Mouse (Mus musculus) liver, postnatal 0 days (tissue): ENCODE results near the gene Lrrc3c. TPM values are rescaled to one million over a fixed set of nuclear protein-coding genes. Genes with fewer than 3 reads are reported as not detected.
A peak's percentile ranks its signal among the peaks of the same experiment; 100 is the strongest.

Experiments
- ATAC-seq: fragments of 200-750 bp; cut with Nextera tagmentation; 2 replicates; pipeline ENCODE4 v1.8.0; 2017; ENCODE audit warnings: mild to moderate bottlenecking, moderate library complexity
- DNase-seq: peaks from one replicate; pipeline ENCODE4 v3.0.0-alpha.2; 2016
- H3K27ac ChIP-seq: fragments of 300-500 bp; sonication (generic); 2 replicates; pipeline ENCODE4 v1.5.1; 2014; ENCODE audit warnings: antibody characterized with exemption, moderate library complexity, mild to moderate bottlenecking, low read depth
- H3K27me3 ChIP-seq: fragments of 300-500 bp; sonication (generic); 2 replicates; pipeline ENCODE4 v1.6.1; 2014; ENCODE audit warnings: low read length, control low read depth, mixed read lengths; ENCODE audit not compliant: insufficient read depth
- H3K36me3 ChIP-seq: fragments of 300-500 bp; sonication (generic); replicated peaks from 2 replicates; pipeline ENCODE4 v1.6.1; 2014; ENCODE audit warnings: mild to moderate bottlenecking, control low read depth, low read length, moderate library complexity, mixed read lengths; ENCODE audit not compliant: insufficient read depth
- H3K4me1 ChIP-seq: fragments of 300-500 bp; sonication (generic); 2 replicates; pipeline ENCODE4 v1.6.1; 2014; ENCODE audit warnings: antibody characterized with exemption, mild to moderate bottlenecking, control low read depth; ENCODE audit not compliant: insufficient read depth
- H3K4me2 ChIP-seq: fragments of 300-500 bp; sonication (generic); 2 replicates; pipeline ENCODE4 v1.6.1; 2014; ENCODE audit warnings: low read depth, mild to moderate bottlenecking, low read length, moderate library complexity, mixed read lengths
- H3K4me3 ChIP-seq: fragments of 300-500 bp; sonication (generic); 2 replicates; pipeline ENCODE4 v1.5.1; 2014; ENCODE audit warnings: low read depth, low read length
- H3K9ac ChIP-seq: fragments of 300-500 bp; sonication (generic); replicated peaks from 2 replicates; pipeline ENCODE4 v1.6.1; 2014; ENCODE audit warnings: mild to moderate bottlenecking, moderate library complexity
- H3K9me3 ChIP-seq: fragments of 300-500 bp; sonication (generic); 2 replicates; pipeline ENCODE4 v1.6.1; 2016; ENCODE audit warnings: mild to moderate bottlenecking, control low read depth, low read length, mixed read lengths
- CTCF ChIP-seq: sonication (generic); IDR thresholded peaks from 2 replicates; pipeline ENCODE4 v1.5.1; 2016; ENCODE audit warnings: antibody characterized with exemption, low read depth
- EP300 ChIP-seq: IDR thresholded peaks from 2 replicates; pipeline ENCODE4 v1.6.1; 2016; ENCODE audit warnings: antibody characterized with exemption, low read depth, mild to moderate bottlenecking
- WGBS: fragments of 180-500 bp; shearing (Covaris S2); extraction: QIAGEN DNeasy Blood & Tissue Kit; methylation state at CpG from one replicate; pipeline ENCODE4 v1.1.7; 2014; ENCODE audit not compliant: insufficient replicate concordance; 5-methylcytosine and 5-hydroxymethylcytosine counted together
- polyA plus RNA-seq: library from polyadenylated mRNA; unstranded; fragments of >200 nt; fragmentation: Nextera tagmentation; extraction: Ambion mirVana; gene quantifications from 2 replicates; pipeline ENCODE4 v1.2.1, GENCODE M21; 2015

Gene Lrrc3c
- polyA plus RNA-seq, 1 experiment from 2014 or later = not detected

DNA sequence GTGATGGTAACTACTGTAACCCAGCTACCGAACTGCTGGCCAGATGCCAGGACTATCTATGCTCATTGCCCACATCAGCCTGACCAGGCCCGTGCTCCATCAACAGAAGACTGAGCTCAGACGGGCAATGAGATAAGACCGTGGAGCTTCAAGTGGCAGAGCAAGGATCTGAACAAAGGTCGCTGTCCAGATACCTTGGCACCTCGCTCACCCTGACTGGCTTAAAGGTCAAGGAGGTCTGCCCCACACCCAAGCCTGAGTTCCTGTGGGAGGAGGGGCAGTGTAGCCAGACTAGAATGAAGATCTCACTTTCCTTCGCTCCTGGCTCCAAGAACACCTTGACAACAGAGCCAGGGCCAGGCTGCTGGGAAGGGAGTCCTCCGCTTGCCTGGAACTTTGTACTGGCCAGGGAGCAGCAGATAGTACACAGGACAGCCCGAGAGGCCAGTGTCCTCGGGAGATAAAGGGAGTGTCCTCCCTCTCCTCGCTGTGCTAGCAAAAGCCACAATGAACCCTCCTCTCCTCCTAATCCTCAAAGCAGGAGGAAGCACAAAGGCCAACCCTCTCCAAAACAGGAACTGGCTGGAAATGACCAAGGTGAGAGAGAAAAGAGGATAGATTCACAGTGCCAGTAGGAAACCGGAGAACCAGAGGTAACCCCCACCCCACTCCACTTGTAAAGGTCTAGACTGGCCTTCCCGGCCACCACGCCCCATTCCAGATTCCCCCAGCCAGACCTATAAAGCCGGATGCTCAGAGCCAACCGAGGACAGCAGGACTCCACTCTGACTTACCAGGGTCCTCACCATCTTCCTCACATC lies 17.6 kb upstream of the Lrrc3c start:
- H3K4me3 ChIP-seq = peak overlapping the region; percentile 46
- peak overlapping the region; percentile 88 for H3K4me2 ChIP-seq
- H3K9ac ChIP-seq = peak overlapping the region; percentile 73
- DNase-seq (peak; percentile 86), ATAC-seq (peak; percentile 77)
- no peaks in the 10 kb centered on the region for H3K27me3 ChIP-seq
- H3K27ac ChIP-seq = peak overlapping the region; percentile 97
- H3K36me3 ChIP-seq = peaks cover 5% of the 10 kb centered on the region
- H3K9me3 ChIP-seq = no peaks in the 10 kb centered on the region
- 33% methylated on average over 16 of the region's 16 CpGs for WGBS
- TF ChIP-seq EP300 (peak; percentile 86), CTCF (no peak)
- H3K4me1 ChIP-seq = peaks cover 44% of the 10 kb centered on the region

DNA sequence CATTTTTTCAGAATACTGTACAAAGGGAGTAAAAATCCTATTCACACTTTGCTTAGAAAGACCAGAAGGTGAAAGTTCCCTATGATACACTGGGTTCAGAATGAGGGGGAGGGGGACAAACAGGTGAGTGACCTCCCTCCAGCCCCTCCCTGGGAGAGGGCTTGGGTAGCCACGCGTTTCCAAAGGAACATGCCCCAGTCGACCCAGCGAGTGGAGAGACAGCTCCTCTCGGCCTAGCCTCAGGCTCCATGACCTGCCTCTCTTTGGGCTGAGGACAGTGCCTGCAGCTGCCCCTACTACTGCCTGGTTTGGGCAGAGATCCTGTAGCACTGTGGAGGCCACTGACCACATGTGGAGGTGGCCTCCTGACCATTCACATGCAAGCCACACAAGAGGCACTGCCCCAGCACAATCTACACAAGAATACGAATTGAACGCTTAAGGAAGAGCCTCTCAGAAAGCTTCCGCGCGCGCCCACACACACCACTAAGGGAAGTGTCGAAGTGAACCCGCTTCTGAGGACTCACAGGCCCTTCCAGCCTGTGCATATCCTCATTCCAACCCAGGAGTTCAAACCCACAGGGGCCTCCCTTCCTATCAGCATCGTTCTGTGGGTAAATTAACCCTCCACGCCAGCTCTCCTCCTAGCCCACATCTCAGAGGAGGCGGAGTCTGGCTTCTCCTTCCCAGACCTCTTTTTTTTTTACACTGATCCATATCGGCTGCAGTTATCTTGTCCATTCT lies 16.6 kb upstream of the Lrrc3c start:
- 0 out of 2 replicates have a peak, but pooled peaks have one; percentile 4 for ATAC-seq

DNA sequence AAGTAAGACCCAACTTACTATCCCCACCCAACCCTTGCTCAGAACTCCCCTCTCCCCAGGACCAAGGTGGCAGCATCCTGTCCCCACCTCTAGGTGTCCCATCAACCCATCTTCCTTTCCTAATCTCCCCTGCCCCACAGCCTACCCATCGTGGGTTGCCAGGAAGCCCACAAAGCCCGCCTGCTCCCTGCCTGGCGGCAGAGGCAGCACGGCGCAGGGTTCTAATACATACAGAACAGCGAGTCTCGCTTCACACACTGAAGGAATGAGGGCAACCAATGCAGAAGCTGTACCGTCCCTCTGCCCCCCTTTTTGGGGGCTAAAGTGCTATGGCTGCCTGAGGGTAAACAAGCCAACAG lies 16.1 kb upstream of the Lrrc3c start:
- no peaks in the 10 kb centered on the region for H3K27me3 ChIP-seq
- 43% methylated on average over 8 of the region's 8 CpGs for WGBS
- peaks cover 5% of the 10 kb centered on the region for H3K36me3 ChIP-seq
- H3K4me2 ChIP-seq = peak overlapping the region; percentile 88
- DNase-seq (no peak), ATAC-seq (no peak)
- H3K9ac ChIP-seq = peak overlapping the region; percentile 73
- H3K27ac ChIP-seq = peak overlapping the region; percentile 97
- no peaks in the 10 kb centered on the region for H3K9me3 ChIP-seq
- H3K4me3 ChIP-seq = peak overlapping the region; percentile 46
- peak; percentile 27; the same call in 1 of the 2 replicates for TF ChIP-seq CTCF
- no peak for TF ChIP-seq EP300
- H3K4me1 ChIP-seq = peaks cover 48% of the 10 kb centered on the region

More for the DNA sequence above, 16.6 kb upstream of the Lrrc3c start:
- peak overlapping the region; percentile 88 for H3K4me2 ChIP-seq
- peak overlapping the region; percentile 97 for H3K27ac ChIP-seq
- H3K36me3 ChIP-seq = peaks cover 5% of the 10 kb centered on the region
- H3K9me3 ChIP-seq = no peaks in the 10 kb centered on the region
- TF ChIP-seq CTCF (no peak), EP300 (no peak)
- peaks cover 48% of the 10 kb centered on the region for H3K4me1 ChIP-seq
- H3K4me3 ChIP-seq = peak overlapping the region; percentile 46
- 36% methylated on average over 17 of the region's 17 CpGs for WGBS
- no peaks in the 10 kb centered on the region for H3K27me3 ChIP-seq
- DNase-seq = peak; percentile 54
- H3K9ac ChIP-seq = peak overlapping the region; percentile 73

DNA sequence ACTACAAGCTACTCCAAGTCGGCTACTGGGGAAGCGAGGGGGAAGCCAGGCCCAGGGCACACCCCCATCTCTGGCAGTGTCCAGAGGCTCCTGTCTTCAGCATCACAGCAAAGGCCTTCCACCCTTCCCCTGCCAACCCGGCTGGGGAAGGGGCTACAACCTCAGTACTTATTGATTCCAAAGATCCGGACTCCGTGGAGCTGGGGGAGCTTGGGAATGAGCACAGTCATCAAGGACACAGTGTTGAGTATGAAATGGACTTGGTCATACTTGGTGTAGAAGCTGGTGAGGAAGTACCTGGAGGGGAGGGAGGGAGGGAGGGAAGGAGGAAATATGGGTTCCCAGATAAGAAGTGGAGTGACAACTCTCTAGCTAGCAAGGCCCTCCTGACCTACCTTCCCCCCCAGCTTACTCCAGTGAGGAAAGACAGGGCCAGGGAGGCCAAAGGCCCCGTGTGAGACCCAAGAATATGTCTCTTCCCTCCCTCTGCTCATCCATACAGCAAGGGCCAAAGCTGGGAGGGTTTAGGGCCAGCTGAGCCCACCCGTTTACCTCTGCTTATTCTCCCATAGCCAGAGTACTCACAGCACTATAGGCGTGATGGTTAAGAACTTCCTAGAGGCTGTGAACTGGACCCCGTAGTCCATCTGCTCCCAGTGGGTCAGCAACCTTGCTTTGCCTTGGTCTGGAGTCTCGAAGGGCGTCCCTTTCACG lies 15.4 kb upstream of the Lrrc3c start:
- Histone ChIP-seq H3K4me1 (peaks cover 52% of the 10 kb centered on the region), H3K27ac (peak overlapping the region; percentile 97), H3K9ac (peak overlapping the region; percentile 73), H3K36me3 (peaks cover 5% of the 10 kb centered on the region), H3K27me3 (no peaks in the 10 kb centered on the region), H3K4me2 (peak overlapping the region; percentile 88), H3K9me3 (no peaks in the 10 kb centered on the region), H3K4me3 (peak overlapping the region; percentile 46)
- 44% methylated on average over 12 of the region's 12 CpGs for WGBS
- TF ChIP-seq CTCF (no peak), EP300 (peak; percentile 72)
- DNase-seq (peak; percentile 50), ATAC-seq (peak; percentile 57)

DNA sequence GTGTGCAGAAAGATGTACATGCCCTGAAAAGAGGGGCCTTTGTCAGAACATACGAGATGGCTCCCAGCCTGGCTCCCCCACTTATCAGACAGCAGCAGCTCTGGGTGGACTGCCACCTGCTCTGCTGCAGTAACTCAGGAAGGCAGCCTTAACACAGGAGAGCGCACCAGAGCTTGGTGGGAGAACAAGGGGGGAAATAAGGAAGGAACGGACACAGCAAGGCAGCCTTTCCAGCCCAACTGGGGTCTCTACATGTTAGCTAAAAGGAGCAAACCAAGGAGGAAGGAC lies 14.9 kb upstream of the Lrrc3c start:
- H3K9ac ChIP-seq = peak overlapping the region; percentile 73
- no peaks in the 10 kb centered on the region for H3K9me3 ChIP-seq
- DNase-seq (peak; percentile 68), ATAC-seq (peak; percentile 51)
- peak overlapping the region; percentile 97 for H3K27ac ChIP-seq
- peaks cover 5% of the 10 kb centered on the region for H3K36me3 ChIP-seq
- TF ChIP-seq CTCF (no peak), EP300 (peak; percentile 73; the same call in 1 of the 2 replicates)
- no peaks in the 10 kb centered on the region for H3K27me3 ChIP-seq
- H3K4me3 ChIP-seq = peak overlapping the region; percentile 46
- peak overlapping the region; percentile 88 for H3K4me2 ChIP-seq
- peaks cover 57% of the 10 kb centered on the region for H3K4me1 ChIP-seq
- WGBS = 45% methylated on average over 3 of the region's 3 CpGs

DNA sequence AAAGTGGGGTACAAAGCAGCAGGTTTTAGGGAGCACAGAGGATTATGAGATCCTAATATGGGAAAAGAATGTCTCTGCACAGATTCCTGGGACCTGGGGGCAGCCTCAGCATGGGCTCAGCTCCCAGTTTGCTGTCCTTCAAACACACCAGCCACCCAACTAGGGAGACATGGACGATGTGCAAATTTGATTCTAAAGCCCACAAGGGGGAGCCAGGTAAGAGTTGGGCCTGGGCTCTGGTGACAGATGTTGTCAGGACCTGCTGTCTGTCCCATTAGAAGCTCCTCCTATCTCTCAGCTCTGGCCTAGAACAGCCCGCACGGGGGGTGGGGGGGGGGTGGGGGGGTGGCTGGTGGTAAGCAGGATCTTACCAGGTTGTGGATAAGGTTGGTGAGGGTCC lies 14.5 kb upstream of the Lrrc3c start:
- peak overlapping the region; percentile 97 for H3K27ac ChIP-seq
- H3K4me3 ChIP-seq = peak overlapping the region; percentile 26; the same call in 1 of the 2 replicates
- peak overlapping the region; percentile 88 for H3K4me2 ChIP-seq
- H3K9me3 ChIP-seq = no peaks in the 10 kb centered on the region
- H3K36me3 ChIP-seq = peaks cover 5% of the 10 kb centered on the region
- H3K9ac ChIP-seq = peak overlapping the region; percentile 73
- H3K4me1 ChIP-seq = peaks cover 60% of the 10 kb centered on the region
- DNase-seq (peak; percentile 46), ATAC-seq (no peak)
- no peaks in the 10 kb centered on the region for H3K27me3 ChIP-seq
- WGBS = 40% methylated on average over 3 of the region's 3 CpGs
- peak; percentile 66 for TF ChIP-seq CTCF
- no peak for TF ChIP-seq EP300
